In the genomic region with DNA sequence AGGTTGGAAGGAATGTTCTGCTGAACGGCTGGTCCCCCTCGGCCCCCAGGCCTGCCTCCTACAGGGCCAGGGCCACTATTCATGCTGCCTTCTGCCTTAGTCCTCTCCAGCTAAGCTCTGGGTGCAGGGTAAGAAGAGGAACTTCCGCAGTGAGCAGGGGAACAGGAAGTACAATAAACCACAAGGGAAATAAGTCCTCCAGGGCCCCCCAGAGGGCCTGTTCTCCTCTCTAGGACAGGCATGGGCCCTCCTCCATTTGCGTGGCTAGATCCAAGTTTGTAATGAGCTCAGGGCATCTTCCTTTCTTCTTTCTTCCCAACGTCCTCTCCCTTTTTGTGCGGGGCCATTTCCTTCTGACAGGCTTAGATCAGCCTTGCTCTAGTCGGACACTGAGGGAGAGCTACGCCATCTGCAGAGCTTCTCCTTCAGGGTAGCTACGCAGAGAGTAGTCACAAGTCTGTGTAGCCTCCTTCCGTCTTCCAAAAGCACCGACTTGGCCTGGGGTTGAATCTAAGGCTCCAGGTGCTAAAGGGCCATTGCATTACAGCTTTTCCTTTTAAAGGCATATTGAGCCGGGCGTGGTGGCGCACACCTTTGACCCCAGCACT, we compare ENCODE assay signal across 8 mouse cellular contexts. TPM values are rescaled to one million over a fixed set of nuclear protein-coding genes. Genes with fewer than 3 reads are reported as not detected.
DNase-seq lines count a peak whose midpoint lies in the region; ATAC-seq and TF ChIP-seq lines count a peak whose summit lies in the region.

A gene (minus strand): TSS at position 153 of the 608 bp plus-strand sequence.

- H3K4me2 ChIP-seq in liver, embryonic 16.5 days (ENCODE audit: low read depth, low read length), result peak within 1 kb of the TSS; percentile 39
- no peak within 1 kb of the TSS for H3K4me2 ChIP-seq in intestine, embryonic 16.5 days (ENCODE audit: low read depth, low read length)
- H3K4me2 ChIP-seq in hindbrain, embryonic 16.5 days (ENCODE audit: low read length), result no peak within 1 kb of the TSS

- H3K36me3 ChIP-seq in liver, embryonic 16.5 days (ENCODE audit: control insufficient read depth, insufficient read depth), result no peaks in the 10 kb centered on the region
- H3K36me3 ChIP-seq in intestine, embryonic 16.5 days (ENCODE audit: control insufficient read depth, insufficient read depth, low read length), result no peaks in the 10 kb centered on the region
- no peaks in the 10 kb centered on the region for H3K36me3 ChIP-seq in hindbrain, embryonic 16.5 days (ENCODE audit: control insufficient read depth, insufficient read depth, low read length)

- 43% methylated on average over 14 of the region's 14 CpGs for WGBS in liver, embryonic 16.5 days (ENCODE audit: insufficient replicate concordance)
- 88% methylated on average over 14 of the region's 14 CpGs for WGBS in intestine, embryonic 16.5 days
- 87% methylated on average over 13 of the region's 14 CpGs for WGBS in hindbrain, embryonic 16.5 days

- H3K4me3 ChIP-seq in gastrocnemius, adult 2 months, result peak within 1 kb of the TSS; percentile 47
- H3K4me3 ChIP-seq in brown adipose tissue, adult 24 weeks (ENCODE audit: insufficient read depth, low read depth, low read length), result peak within 1 kb of the TSS; percentile 47
- H3K4me3 ChIP-seq in liver, embryonic 16.5 days (ENCODE audit: low read depth, low read length), result peak within 1 kb of the TSS; percentile 28
- no peak within 1 kb of the TSS for H3K4me3 ChIP-seq in intestine, embryonic 16.5 days (ENCODE audit: low read length)
- no peak within 1 kb of the TSS for H3K4me3 ChIP-seq in hindbrain, embryonic 16.5 days (ENCODE audit: low read length)

- H3K9me3 ChIP-seq in liver, embryonic 16.5 days (replicated peaks; ENCODE audit: control insufficient read depth, low read length), result no peaks in the 10 kb centered on the region
- H3K9me3 ChIP-seq in intestine, embryonic 16.5 days (ENCODE audit: control insufficient read depth, low read length), result no peaks in the 10 kb centered on the region
- H3K9me3 ChIP-seq in hindbrain, embryonic 16.5 days (ENCODE audit: control insufficient read depth, low read length), result no peaks in the 10 kb centered on the region

- intact Hi-C loops in gastrocnemius, adult 2 months (cut with DNase I), result no loop called here

- no peaks in the 10 kb centered on the region for H3K27me3 ChIP-seq in liver, embryonic 16.5 days (ENCODE audit: control insufficient read depth, insufficient read depth, low read depth, low read length)
- no peaks in the 10 kb centered on the region for H3K27me3 ChIP-seq in intestine, embryonic 16.5 days (replicated peaks; ENCODE audit: control insufficient read depth, insufficient read depth, low read length)
- H3K27me3 ChIP-seq in hindbrain, embryonic 16.5 days (replicated peaks; ENCODE audit: control insufficient read depth, insufficient read depth, low read length), result no peaks in the 10 kb centered on the region

- ATAC-seq in liver, embryonic 16.5 days (ENCODE audit: low read depth), result peak; percentile 59
- ATAC-seq in intestine, embryonic 16.5 days, result no peak
- ATAC-seq in hindbrain, embryonic 16.5 days, result no peak

- no peak within 1 kb of the TSS for H3K27ac ChIP-seq in gastrocnemius, adult 2 months
- H3K27ac ChIP-seq in brown adipose tissue, adult 24 weeks (replicated peaks; ENCODE audit: low read depth, low read length), result peak within 1 kb of the TSS; percentile 52
- H3K27ac ChIP-seq in liver, embryonic 16.5 days (ENCODE audit: low read length), result peak within 1 kb of the TSS; percentile 57
- H3K27ac ChIP-seq in intestine, embryonic 16.5 days (ENCODE audit: low read length), result no peak within 1 kb of the TSS
- no peak within 1 kb of the TSS for H3K27ac ChIP-seq in hindbrain, embryonic 16.5 days (ENCODE audit: low read depth, low read length)

- no peak for TF ChIP-seq CTCF in gastrocnemius, adult 2 months (IDR thresholded peaks at IDR 0.05)

- H3K9ac ChIP-seq in liver, embryonic 16.5 days (ENCODE audit: low read depth, low read length), result peak within 1 kb of the TSS; percentile 48; the same call in 1 of the 2 replicates
- H3K9ac ChIP-seq in intestine, embryonic 16.5 days (ENCODE audit: low read depth, low read length), result no peak within 1 kb of the TSS
- H3K9ac ChIP-seq in hindbrain, embryonic 16.5 days (ENCODE audit: low read depth, low read length), result no peak within 1 kb of the TSS

- no peak for DNase-seq in gastrocnemius, adult 2 months
- DNase-seq in gastrocnemius, postnatal 10 days, result no peak
- DNase-seq in spleen, postnatal 14 days (ENCODE audit: low spot score in 2 of 2), result peak; percentile 13 to 34
- no peak for DNase-seq in adrenal gland, postnatal 4 days (ENCODE audit: low spot score in 2 of 2)

- H3K4me1 ChIP-seq in brown adipose tissue, adult 24 weeks (ENCODE audit: control insufficient read depth, insufficient read depth, insufficient read length, low read length), result no peaks in the 10 kb centered on the region
- peaks cover 1% of the 10 kb centered on the region for H3K4me1 ChIP-seq in liver, embryonic 16.5 days (ENCODE audit: control insufficient read depth, low read depth, low read length)
- H3K4me1 ChIP-seq in intestine, embryonic 16.5 days (ENCODE audit: control insufficient read depth, insufficient read depth, low read length), result no peaks in the 10 kb centered on the region
- H3K4me1 ChIP-seq in hindbrain, embryonic 16.5 days (ENCODE audit: control insufficient read depth, insufficient read depth, low read depth, low read length), result no peaks in the 10 kb centered on the region

RNA-seq across cellular contexts. Expression of the gene that starts here (rescaled TPM):
- total RNA-seq in gastrocnemius, adult 2 months (2021), result under 1 TPM; 0.36 to 0.70 TPM
- 1 to 10 TPM; 1.3 to 1.9 TPM for total RNA-seq in gastrocnemius, postnatal 10 days (2021)
- 1.1 and 1.5 TPM in 2 replicates for polyA plus RNA-seq in brown adipose tissue, adult 24 weeks (2012; ENCODE audit: insufficient read depth, insufficient read length, missing spikeins)
- polyA plus RNA-seq in liver, embryonic 16.5 days (2015; fragmentation: Nextera tagmentation; extraction: Ambion mirVana), result 1.6 and 1.7 TPM in 2 replicates
- polyA plus RNA-seq in intestine, embryonic 16.5 days (2015; fragmentation: Nextera tagmentation; extraction: Ambion mirVana), result 0.61 and 0.87 TPM in 2 replicates
- 0.28 and 0.29 TPM in 2 replicates for polyA plus RNA-seq in hindbrain, embryonic 16.5 days (2015; fragmentation: Nextera tagmentation; extraction: Ambion mirVana)
- 1 to 10 TPM; 3.1 to 3.3 TPM for total RNA-seq in adrenal gland, postnatal 4 days (2021)

Comparison
In these comparisons a context has a peak if more than half of its experiments do, and no peak if none do; other contexts are left out.
1. DNase-seq: peak in spleen, postnatal 14 days (2 of 2); none in gastrocnemius, adult 2 months (single experiment), gastrocnemius, postnatal 10 days (single experiment) and adrenal gland, postnatal 4 days (0 of 2).
2. H3K27ac ChIP-seq: peak in brown adipose tissue, adult 24 weeks (single experiment) and liver, embryonic 16.5 days (single experiment); none in gastrocnemius, adult 2 months (single experiment), intestine, embryonic 16.5 days (single experiment) and hindbrain, embryonic 16.5 days (single experiment).
3. H3K4me3 ChIP-seq: peak in gastrocnemius, adult 2 months (single experiment), brown adipose tissue, adult 24 weeks (single experiment) and liver, embryonic 16.5 days (single experiment); none in intestine, embryonic 16.5 days (single experiment) and hindbrain, embryonic 16.5 days (single experiment).